Mouse (Mus musculus): ENCODE results near the gene Gm10061. TPM values are rescaled to one million over a fixed set of nuclear protein-coding genes. Genes with fewer than 3 reads are reported as not detected.

Gene Gm10061
- polyA plus RNA-seq, 1 experiment = not detected

Other genes starting within 250 kb of the Gm10061 start
- gene Krtap19-9b, start 218.8 kb upstream of the Gm10061 start, polyA plus RNA-seq (2012; fragmentation: generic; extraction: Trizol) = not detected
- gene Krtap16-3, start 188.2 kb upstream of the Gm10061 start, polyA plus RNA-seq (2012; fragmentation: generic; extraction: Trizol) = not detected
- gene Krtap22-2, start 140.3 kb upstream of the Gm10061 start, polyA plus RNA-seq (2012; fragmentation: generic; extraction: Trizol) = not detected
- not detected for gene Gm10229, start 135.8 kb upstream of the Gm10061 start, polyA plus RNA-seq (2012; fragmentation: generic; extraction: Trizol)
- gene Krtap6-1, start 119.4 kb upstream of the Gm10061 start, polyA plus RNA-seq (2012; fragmentation: generic; extraction: Trizol) = not detected
- gene Gm10228, start 109.6 kb upstream of the Gm10061 start, polyA plus RNA-seq (2012; fragmentation: generic; extraction: Trizol) = not detected
- gene Krtap6-5, start 103.2 kb upstream of the Gm10061 start, polyA plus RNA-seq (2012; fragmentation: generic; extraction: Trizol) = not detected
- gene 1110025L11Rik, start 87.1 kb upstream of the Gm10061 start, polyA plus RNA-seq (2012; fragmentation: generic; extraction: Trizol) = not detected
- gene Krtap6-3, start 67.1 kb upstream of the Gm10061 start, polyA plus RNA-seq (2012; fragmentation: generic; extraction: Trizol) = not detected
- gene Gm6358, start 10.2 kb upstream of the Gm10061 start, polyA plus RNA-seq (2012; fragmentation: generic; extraction: Trizol) = not detected
- gene Gm9789, start 6.9 kb downstream of the Gm10061 start, polyA plus RNA-seq (2012; fragmentation: generic; extraction: Trizol) = not detected
- not detected for gene Gm7735, start 18.4 kb downstream of the Gm10061 start, polyA plus RNA-seq (2012; fragmentation: generic; extraction: Trizol)
- gene 1110057P08Rik, start 23.6 kb downstream of the Gm10061 start, polyA plus RNA-seq (2012; fragmentation: generic; extraction: Trizol) = not detected
- gene Krtap20-2, start 54.8 kb downstream of the Gm10061 start, polyA plus RNA-seq (2012; fragmentation: generic; extraction: Trizol) = not detected